Mouse (Mus musculus) right cerebral cortex, adult 18-20 months (tissue): ENCODE data around the gene Med12l.

Source experiments
- DNase-seq: peaks from one replicate; pipeline ENCODE4 v3.0.0; 2022; ENCODE audit warnings: mixed read lengths

The Med12l gene

DNA sequence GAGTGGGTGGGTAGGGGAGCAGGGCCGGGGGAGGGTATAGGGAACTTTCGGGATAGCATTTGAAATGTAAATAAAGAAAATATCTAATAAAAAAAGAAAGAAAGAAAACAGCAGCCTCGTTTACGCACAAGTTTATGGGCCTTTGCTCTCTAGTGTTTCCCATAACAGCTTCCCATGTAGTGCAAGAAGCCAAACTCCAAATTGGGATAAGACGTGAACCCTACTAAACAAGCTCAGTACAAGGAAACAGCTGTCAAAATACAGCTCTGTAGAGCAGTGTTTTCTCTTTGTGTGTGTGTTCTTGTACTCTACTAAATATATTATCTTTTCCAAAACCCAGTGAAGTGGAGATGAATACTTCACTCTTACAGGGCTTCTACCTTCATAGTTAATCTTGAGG, 139.6 kb downstream of the Med12l start:
- DNase-seq: no peak

DNA sequence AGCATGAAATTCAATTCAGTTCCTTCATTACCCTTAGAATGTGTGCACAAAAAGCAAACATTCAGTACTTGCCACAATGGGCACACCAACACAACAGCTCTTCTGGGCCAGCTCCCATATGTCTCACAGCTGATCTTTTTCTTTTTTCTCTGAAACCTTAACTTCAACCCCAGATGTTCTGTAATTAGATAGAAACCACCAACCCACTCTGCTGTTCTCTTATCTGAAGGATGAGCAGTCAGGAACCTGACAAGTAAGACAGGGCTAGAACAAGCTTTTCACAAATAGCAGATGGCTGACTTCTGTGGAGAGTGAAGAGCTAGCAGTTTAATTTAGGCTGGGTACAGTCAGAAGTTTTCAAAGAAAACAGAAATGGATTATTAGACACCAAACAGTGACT, 144.0 kb downstream of the Med12l start:
- peak; percentile 16 for DNase-seq

DNA sequence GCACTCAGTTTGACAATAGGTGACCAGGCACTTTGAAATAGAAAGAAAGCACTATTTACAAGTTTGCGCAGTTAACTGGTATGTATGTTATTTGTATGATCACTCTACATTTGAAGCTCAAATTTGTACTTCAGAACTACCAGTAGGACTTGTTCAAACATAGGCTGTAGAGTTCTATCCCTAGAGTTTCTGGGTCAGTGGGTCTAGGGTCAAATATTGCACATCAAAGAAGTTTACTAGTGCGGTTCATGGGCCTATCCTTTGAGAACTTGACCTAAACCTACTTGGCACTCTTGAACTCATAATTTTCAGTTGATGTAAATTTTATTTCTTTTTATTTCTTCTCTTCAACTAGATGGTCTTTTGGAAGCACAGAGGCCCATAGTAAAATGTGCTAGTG, 145.0 kb downstream of the Med12l start:
- DNase-seq: no peak

DNA sequence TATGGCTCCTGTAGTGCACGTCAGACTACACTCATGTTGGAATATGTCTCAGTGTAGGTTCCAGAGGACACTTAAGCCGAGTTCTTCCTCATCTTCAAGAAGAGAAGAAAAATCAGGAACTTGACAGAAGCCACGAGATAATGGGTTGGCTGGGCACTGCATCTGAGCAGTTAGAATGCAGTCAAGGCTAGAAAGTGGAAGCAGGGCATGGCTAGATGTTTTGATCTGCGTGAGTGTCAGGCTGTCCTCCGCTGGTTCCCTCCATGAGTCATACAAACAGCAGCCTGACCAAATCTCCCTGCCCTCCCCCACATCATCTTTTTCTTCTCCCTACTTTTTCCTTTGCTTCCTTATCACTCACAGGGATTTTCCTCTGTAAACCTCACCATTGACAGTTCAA, 147.8 kb downstream of the Med12l start, which contains the start of gene P2ry14:
Gene P2ry14, minus strand, starts transcription at position 195 of the 400 bp plus-strand sequence.
- DNase-seq: no peak

DNA sequence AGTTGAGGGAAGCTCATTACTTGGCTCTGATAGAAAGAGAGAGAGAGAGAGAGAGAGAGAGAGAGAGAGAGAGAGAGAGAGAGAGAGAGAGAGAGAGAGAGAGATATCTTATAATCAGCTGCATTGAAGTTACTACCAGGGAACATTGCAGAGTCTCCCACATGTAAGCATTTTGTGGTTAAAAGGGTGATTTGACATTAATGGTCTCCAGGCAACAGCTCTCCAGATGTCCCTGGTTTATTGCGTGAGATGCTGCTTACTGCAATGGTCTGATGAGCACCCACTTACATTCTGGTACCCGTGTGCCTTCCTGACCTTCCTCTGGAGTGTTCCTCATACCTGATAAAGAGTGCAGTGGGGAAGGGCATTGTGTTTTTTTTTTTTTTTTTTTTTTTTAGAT, 149.3 kb downstream of the Med12l start:
- no peak for DNase-seq

DNA sequence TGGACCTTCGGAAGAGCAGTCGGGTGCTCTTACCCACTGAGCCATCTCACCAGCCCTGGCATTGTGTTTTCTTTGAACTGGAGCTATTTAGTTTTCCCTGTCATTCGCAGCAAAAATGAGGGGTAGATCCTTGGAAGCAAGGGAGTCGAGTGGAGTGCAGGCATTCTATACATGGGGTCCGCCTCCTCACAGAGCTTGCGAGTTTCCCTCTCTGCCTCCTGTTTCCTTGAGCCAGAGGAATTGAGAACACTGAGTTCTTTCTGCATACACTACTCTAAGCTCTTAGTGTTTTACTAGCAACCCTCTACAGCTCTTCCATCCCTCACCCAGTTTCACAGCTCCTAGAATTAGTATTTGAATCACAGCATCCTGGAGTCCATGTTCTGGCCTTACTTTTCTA, 149.8 kb downstream of the Med12l start:
- DNase-seq: peak; percentile 61

DNA sequence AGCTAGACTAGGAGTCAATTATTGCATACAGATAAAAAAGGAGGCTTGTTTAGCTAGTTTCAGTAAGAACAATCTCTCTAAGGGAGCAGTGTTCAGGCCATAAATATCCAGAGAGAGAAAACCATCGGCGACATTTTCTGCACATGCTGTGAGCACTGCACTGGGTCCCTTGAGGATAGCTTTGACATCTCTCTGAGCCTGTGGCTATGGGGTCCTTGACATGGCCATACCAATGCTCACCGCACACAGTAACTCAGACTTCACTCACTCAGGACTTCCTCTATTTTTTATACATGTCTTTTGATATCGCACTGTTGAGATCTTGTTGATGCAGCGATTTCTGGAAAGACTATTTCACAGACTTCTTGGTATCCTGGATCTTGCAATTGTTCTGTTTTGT, 151.4 kb downstream of the Med12l start:
- DNase-seq: no peak

DNA sequence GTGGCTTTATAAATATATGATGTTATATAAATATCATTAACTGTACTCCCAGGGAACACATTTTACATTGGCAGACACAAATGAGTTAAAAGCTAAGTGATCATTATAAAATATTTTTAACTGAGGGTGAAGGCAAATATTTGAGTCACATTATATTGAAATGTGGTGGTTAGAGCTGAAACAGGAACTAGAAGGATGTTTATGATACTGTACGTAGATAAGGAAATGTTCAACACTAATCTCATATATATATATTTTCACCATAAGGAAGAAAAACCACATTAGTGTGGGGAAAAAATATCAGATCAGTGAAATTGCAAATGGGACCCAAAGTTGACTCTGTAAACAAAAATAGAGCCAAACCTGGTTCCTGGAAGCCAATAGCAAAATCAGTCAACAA, 154.8 kb downstream of the Med12l start:
- DNase-seq: no peak

DNA sequence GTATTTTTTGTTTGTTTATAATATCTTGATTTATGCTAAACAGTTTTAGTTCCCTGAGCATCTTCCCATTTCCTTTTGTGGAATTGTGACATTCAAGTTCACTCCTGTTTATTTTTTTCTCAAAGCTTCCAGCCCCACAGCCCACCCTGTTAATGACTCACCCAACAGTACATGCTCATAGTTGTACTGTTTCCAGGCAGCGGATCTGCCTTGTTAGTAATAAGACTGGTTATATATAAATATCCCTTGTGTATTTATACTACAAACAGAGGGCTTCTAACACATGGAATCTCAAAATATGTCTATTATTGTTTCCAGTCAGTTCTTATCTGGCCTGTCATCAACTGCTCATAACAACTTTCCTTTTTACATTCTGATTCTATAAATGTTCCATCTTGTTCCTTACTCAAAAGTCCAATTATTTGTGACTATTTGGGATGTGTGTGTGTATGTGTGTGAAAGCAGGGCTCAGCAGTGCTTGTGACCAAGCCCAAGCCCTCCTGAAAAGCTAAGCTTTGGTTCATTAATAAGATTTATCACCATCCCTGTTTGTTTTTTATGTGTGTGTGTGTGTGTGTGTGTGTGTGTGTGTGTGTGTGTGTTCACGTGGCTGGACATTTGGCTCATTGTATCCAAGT, 161.9 kb downstream of the Med12l start:
- no peak for DNase-seq

DNA sequence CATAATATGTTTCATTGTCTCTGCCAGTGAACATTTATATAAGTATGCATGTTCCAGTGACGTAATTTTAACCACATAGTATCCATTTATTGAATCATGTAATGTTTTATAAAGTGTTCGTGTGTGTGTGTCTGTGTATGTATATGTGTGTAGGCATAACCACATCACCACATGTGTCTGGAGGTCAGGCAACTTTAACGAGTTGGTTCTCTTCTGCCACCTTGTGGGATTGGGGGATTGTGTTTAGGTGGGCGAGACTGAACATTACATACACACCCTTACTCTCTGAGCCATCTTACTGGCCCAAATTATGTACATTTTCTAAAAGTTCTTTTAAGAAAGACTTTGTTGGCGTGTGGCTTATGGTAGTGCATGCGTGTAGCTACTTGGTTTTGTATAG, 162.9 kb downstream of the Med12l start:
- DNase-seq: no peak

DNA sequence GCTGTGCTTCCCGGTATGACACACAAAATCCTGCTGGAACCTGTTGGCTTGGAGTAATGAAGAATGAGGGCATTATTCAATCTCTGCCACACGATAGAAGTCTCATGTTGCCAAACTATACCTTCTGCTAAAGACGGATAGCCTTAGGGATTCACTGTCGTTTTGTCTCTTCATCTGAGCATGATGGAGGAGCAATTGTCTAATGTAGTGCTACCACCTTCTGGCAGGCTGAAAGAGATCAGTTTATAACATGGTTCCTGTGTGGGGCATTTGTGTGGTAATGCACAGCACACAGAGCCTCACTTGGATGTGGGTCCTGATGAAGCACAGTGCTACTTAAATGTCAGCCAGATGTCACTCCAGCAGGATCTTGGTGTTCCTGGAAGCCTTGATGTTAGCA, 163.6 kb downstream of the Med12l start:
- DNase-seq: no peak

DNA sequence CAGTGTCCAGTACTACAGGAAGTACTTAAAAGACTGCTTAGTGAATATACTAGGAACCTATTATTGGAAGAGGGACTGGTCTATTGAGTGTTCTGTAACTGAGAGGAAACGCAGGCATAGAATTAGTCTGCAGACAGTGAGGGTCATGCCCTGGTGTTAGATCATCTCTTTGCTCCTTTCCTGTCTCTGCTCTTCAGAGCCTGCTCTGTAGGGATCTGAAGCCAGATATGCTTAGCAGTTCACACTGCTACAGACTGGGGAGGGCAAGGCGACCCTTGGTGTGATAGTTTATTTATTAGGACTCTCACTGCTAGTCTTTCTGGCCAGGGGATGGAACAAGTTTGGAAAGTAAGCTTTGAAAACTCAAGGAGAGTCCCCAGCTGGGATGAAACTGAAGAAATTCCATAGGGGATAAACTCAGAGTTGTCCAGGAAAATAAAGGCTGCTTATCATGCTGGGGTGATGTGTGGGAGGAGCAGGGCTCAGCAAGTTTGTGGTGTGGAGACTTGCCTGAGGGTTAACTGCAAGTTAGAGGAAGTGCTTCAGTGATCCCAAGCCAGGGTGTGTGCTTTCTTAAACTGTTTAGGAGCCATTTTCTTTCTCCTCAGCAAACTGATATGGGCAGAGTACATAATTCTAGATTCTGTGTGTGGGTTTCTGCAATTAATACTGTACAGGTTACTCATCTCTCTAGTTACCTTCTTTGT, 164.4 kb downstream of the Med12l start:
- DNase-seq: no peak

DNA sequence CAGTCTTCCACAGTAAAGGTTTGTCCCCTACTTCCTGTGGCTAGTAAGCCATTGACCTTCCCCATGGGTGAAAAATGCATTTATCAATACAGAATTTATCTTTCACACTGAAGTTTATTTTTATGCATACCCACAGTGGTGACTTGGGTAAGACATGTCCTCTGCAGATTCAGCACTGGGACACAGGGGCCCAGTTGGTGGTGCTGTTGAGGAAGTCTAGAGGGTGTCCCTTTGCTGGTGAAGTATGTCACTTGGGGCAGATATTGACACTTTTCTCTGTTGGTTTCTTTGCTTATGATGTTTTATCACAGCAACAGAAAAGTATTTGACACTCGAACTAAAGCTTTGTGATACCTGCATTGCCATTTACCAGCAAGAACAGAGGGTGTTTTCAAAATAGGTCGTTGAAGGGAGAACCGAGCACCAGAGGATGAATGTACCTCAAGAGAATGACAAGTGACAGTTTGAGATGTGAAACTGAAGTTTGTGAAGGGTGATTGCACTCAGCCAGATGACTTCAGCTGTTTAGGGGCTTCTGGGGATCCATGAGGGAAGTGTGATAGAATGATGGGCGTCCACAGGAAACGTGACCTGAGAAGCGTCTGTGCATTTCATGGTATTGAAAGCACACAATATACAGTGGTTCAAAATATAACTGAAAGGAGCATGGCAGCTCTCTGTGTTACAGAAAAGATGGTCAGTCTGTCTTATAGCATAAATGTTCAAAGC, 169.0 kb downstream of the Med12l start:
- DNase-seq: no peak

DNA sequence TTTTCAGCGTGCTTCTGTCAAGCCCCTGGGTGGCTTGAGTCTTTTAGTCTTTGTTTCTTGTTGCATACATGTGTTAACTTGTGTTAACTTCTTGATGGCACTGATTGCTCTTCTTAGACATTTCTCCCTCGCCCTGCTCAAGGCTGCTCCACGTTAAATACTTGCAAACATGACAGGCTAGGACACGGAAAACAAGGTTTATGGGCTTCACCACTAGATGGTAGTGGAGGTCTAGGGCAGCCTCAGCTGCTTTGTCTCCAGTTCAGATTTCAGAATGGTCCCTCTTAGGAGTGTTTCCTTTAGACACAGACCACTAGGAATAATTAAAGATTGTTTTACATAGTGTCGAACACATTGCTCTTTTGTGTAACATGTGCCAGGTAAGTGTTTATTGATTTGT, 169.6 kb downstream of the Med12l start:
- DNase-seq: peak; percentile 27

DNA sequence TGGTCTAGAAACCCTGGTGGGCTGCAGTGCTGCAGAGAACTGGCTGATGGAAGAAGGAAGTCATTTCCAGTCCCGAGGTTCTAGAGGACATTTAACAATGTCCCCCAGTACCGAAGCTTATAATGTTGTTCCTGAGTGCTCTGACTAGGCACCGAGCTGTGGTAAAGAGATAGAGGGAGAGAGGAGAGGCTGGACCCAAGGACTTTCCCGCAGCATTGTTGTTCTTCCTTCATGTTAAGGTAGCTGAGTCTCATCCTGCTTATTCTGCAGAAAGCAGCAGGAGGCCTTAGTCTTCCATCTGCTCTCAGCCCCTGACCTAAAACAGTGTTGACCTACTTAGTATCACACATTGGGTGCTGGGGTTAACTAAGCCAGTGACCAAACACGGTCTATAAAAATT, 171.2 kb downstream of the Med12l start:
- DNase-seq: no peak

DNA sequence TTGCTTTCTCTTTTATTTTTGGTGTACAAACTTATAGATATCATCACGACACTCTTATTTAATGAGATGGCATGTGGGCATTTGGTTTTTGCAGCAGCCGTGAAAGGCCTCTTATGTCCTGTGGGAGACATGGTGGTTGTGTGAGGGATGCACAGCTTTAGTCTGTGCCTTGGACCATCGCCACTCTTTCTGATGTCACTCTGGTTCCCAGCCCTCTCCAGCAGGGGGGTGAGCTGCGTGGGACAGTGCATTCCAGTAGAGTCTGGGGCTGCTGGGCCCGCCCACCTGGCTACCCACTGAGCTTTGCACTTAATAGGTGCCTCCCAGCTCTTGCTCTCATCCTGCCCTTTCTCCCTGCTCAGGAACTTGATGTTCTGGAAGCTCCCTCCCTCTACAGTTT, 175.5 kb downstream of the Med12l start:
- DNase-seq: no peak

DNA sequence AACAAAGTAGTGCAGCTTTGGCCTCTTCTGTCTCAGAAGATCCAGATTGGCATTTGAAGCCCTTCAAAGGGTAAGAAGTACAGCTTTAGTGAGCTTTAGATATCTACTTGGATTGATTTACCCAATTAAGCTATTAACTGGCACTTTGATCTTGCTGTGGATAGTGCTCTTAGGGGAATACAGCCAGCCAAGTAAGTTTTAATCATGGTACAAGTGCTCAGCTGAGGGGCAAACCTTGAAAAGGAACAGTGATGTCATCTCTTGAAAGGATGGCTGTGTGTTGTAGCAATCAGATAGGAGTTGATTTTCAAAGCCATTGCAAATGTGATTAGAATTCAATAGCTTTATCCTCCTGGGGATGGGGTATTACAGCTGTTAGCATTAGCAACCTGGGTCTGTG, 176.5 kb downstream of the Med12l start:
- DNase-seq: no peak

DNA sequence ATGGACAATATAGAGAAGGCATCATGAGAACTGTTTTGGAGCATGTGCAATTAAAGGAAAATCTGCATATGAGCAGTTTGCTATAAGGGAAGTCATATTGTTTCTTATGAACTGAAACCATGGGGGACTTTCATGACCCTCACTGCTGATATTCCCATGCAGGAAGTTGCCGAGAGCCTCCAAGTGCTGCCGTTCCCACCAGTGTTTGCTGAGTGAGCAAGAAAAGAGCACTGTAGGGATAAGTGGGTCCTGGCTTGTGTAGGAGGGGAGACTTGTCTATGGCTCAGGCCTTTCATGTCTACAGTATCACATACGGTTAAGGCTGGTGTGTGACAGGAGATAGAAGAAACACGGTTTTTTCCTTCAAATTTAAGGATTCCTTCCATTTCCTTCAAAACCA, 180.0 kb downstream of the Med12l start:
- no peak for DNase-seq

DNA sequence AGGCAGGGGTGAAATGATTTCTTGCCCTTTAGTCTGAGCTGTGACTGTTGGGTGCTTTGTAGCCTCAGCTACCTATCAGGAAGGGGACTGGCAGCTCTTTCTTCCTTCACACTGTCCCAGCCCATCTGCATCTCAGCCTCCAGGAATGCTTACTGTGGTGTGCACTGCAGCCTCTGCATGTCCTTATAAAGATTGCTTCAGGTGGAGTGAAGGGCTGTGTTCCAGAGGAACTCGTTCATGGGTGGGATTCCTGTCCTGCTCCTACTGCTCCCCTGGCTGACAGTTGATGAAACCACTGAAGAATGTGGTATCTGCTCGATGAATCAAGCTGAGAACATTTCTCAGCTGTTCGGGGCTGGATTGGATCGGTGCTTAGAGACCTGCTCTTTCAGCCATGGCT, 181.7 kb downstream of the Med12l start:
- no peak for DNase-seq

DNA sequence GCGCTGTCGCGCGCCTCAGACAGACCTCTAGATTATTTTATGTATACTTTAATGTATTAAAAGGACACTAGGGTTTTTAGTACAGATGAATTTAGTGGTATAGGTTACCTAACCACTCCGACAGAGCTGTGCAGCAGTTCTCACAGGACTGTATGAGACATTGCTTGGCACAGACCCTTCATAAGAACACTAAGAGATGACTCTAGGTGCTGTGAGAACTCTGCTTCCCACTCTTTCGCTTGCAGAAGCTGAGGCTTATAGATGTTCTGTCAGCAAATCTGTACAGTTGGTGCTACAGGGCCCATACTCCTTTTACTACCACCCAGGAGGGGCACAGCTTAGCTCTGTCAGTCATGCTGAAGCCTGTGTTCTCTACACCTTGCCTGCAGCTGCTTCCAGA, 186.0 kb downstream of the Med12l start:
- DNase-seq: no peak

DNA sequence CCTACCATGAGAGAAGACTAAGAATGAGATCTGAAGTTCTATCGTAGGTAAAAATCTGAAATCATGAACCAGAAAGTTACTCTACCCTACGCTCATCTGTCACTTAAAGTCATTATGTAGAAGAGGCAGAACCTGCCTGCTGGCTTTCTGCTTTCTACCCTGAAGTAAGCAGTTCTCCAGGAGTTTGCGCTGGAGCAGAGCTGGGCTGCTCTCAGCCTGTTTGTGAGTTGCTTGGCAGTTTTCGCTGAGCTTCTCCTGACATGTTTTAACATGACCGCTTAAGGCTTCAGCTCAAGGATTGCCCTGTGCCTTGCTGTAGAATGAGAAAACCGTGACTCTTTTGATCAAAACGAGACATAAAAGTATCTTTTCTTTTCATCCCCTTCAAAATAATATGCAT, 188.5 kb downstream of the Med12l start:
- DNase-seq: no peak

DNA sequence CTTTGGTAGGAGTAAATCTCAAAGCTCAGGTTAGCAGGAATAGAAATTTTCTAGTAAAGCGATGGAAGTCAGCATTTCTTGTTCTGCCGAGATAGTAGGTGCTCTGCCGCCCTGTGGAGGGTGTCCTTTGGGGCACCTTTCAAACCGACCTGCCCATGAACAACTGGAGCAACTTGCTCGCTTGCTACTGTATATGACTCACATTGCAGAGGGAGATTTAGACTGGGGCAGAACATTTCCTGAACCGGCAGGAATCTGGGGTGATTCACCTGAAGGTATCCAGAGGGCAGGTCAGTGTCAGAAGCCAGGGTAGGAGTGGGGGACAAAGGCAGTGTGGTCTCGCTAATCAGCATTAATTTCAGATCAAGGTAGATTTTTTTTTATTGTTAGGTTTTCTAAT, 189.3 kb downstream of the Med12l start, which contains the start of gene Gpr87:
Gene Gpr87, minus strand, starts transcription at position 167 of the 400 bp plus-strand sequence.
- no peak for DNase-seq

DNA sequence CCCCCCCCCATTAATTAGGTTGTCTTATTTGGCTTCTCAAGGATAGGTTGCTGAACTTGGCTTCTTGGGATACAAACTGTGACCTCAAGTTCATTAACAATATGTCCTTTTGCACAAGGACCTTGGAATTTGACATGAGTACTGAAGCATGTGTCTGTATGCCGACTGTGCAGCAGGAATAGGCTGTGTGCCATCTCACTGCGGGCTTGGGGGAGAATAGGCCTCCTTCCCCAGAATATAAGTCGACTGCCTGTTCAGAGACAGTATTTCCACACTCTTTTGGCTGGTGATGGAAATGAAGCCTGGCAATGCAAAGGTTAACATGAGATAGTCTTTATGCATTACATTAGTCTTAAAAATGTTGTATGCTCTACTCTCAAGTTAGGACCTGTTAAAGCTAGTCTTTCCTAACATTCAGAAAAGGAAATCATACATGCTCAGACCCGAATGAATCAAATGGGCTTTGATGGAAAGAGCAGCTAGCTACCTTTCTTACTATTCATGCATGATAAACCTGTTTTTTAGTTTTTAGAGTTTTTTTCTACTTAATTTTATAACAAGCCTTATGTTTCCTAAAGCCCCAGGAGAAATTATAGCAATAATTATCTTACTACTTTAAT, 191.8 kb downstream of the Med12l start:
- no peak for DNase-seq
